Mouse (Mus musculus): Measurements from ENCODE around the gene Lce1g.

Lce1g gene

GRCm38 (mm10) chr3:92752238-92752637 is at the start of gene Lce1g:
Gene Lce1g (minus strand): TSS chr3:92752338.
- DNase-seq (ENCODE audit: extremely low spot score): no peak

- no peak for DNase-seq (ENCODE audit: extremely low spot score)
Measured at GRCm38 (mm10) chr3:92790414-92790813, 38.3 kb upstream of the Lce1g start, which contains the start of gene Lce1j. Gene Lce1j (minus strand): TSS chr3:92790514.

GRCm38 (mm10) chr3:92778799-92779198 is 26.7 kb upstream of the Lce1g start, which contains the start of gene Lce1i:
Gene Lce1i (minus strand): TSS chr3:92778899.
- DNase-seq (ENCODE audit: extremely low spot score): no peak

- DNase-seq (ENCODE audit: extremely low spot score): peak; percentile 9
Measured at GRCm38 (mm10) chr3:92771573-92771972, 19.4 kb upstream of the Lce1g start.

- no peak for DNase-seq (ENCODE audit: extremely low spot score)
Measured at GRCm38 (mm10) chr3:92764965-92765364, 12.8 kb upstream of the Lce1g start, which contains the start of gene Lce1h. Gene Lce1h (minus strand): TSS chr3:92765065.

GRCm38 (mm10) chr3:92753197-92753596 is 1.1 kb upstream of the Lce1g start:
- no peak for DNase-seq (ENCODE audit: extremely low spot score)

- DNase-seq (ENCODE audit: extremely low spot score): no peak
Measured at GRCm38 (mm10) chr3:92738996-92739395, 13.1 kb downstream of the Lce1g start, which contains the start of gene Gm38119. Gene Gm38119 (minus strand): TSS chr3:92739096.

- DNase-seq (ENCODE audit: extremely low spot score): no peak
Measured at GRCm38 (mm10) chr3:92722631-92723030, 29.5 kb downstream of the Lce1g start.

GRCm38 (mm10) chr3:92720250-92720649 is 31.9 kb downstream of the Lce1g start, which contains the start of gene Lce1f:
Gene Lce1f (minus strand): TSS chr3:92720350.
- DNase-seq (ENCODE audit: extremely low spot score): no peak

GRCm38 (mm10) chr3:92715122-92715521 is 37.0 kb downstream of the Lce1g start:
- no peak for DNase-seq (ENCODE audit: extremely low spot score)

- DNase-seq (ENCODE audit: extremely low spot score): no peak
Measured at GRCm38 (mm10) chr3:92708974-92709373, 43.2 kb downstream of the Lce1g start, which contains the start of gene Lce1e. Gene Lce1e (minus strand): TSS chr3:92709074.
